Mouse (Mus musculus) CD4-positive, CD25-positive, alpha-beta regulatory T cell, adult 4 months (primary cell): ENCODE measurements around the gene 4930544D05Rik. TPM values are rescaled to one million over a fixed set of nuclear protein-coding genes. Genes with fewer than 3 reads are reported as not detected.
"Not testable (repeated sequence)": the region's sequence is repeated elsewhere in the genome, so short reads cannot be mapped to it uniquely, and the experiment has no call there.

Experiments used
- ATAC-seq: one replicate; pipeline ENCODE4 v1.8.0; 2017
- polyA plus RNA-seq, 2 experiments: library from polyadenylated mRNA; unstranded; fragments of 100-300 nt; shearing (Covaris generic); gene quantifications; one replicate each; pipeline ENCODE4 v1.2.1; 2017

4930544D05Rik gene
- polyA plus RNA-seq, result under 1 TPM in 1 of 2 experiments, not detected in 1; 0.71 TPM

DNA sequence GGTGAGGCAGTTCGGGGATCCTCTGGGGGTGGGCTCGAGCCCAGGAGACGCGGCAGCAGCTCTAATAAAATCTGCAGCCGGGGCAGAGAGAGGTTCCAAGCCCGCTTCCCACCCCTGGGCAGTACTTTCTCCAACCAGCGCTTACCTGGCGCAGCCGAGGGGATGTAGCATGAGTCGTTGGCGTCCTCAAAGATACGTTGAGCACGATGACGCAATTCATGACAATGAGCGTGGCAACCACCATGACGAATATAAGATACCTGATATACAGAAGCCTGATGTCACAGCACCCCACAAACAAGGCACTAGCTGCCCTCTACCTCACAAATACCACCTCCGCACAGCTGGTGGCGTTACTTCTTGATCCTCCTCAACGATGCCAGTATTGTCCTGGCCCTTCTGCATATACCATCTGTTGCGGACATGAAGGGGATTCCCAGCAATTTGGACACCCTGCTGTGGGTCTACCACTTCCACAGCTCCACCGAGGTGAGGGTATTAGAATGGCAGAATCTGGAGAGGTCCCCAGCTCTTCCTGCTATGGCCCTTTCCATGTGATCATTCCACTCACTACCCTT is at the start of gene 4930544D05Rik:
4930544D05Rik (plus strand) TSS at position 333 of the 578 bp plus-strand sequence.
- ATAC-seq, result peak; percentile 72

GRCm38 (mm10) chr11:70566586-70566985 is 49.1 kb upstream of the 4930544D05Rik start:
- no peak for ATAC-seq

DNA sequence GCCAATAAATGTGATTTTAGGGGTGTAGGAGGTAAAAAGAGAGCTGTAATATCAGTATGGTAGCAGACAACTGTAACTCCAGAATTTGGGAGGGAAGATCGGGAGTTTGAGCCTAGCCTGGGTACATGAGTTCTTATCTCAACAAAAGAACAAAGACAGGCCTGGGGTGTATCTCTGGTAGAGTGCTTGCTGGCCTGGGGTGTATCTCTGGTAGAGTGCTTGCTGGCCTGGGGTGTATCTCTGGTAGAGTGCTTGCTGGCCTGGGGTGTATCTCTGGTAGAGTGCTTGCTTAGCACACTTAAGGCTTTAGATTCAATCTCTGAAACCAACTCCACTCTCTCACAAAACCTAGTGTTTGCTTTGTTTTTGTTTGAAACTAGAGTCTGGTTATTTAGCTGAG is 45.0 kb upstream of the 4930544D05Rik start:
- ATAC-seq, result not testable (repeated sequence)

DNA sequence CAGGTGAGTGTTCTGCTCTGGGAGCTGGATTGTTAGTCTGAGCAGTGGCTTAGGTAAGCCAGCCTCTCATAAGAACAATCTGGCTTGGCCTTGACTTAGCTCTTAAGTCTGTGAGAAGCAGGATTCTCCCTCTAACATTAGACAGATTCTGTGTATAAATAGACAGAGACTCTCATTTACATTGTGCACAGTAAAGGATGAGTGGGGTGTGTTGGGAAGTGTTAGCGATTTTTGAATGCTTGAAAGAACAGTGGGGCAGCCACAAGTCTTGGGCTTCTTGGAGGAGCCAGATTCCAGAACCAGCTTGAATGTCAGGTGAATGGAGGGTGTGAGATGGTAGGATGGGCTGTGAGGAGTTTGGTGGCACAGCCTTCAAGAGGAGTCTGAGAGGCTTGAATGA is 44.0 kb upstream of the 4930544D05Rik start:
- no peak for ATAC-seq

DNA sequence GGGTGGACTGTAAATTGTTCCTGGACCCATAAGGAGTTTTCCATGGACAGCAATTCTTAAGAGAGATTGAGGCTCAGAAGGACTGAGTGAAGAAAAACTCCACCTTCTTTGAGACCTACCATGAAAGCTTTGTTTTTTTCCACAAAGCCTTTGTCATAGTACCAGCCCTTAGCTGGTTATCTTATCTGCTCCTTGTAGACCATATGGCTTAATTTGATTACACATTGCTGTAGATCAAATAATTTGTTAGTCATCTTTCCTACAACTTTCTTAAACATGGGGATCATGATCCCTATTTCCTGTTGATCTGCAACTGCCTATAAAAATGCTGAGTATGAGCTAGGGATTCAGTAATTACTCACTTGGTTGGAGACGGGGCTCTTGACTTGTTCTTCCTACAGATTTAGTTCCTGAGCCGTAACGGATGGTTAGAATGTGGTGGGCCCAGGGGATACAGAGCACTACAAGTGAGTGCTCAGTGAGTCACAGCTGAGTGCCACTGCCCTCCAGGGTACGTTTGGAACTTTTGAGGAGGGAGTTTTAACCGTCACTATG is 43.2 kb upstream of the 4930544D05Rik start:
- no peak for ATAC-seq

DNA sequence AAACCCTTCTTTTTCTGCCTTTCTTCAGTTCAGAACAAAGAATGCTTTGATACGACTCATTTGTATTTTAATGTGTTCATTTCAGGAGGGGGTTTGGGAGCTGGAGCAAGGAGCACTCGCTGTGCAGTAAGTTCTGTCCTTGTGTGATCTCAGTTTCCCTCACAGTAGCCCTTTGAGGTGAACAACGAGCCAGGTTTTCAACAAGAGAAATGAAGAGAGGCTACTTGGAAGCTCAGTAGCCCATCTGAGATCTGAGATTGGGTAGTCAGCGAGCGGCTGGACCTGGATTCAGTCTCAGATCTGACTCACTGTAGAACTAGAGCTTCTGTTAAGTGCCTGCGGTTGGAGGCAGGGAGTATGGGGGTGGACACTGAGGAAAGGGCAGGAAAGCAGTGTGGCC is 41.8 kb upstream of the 4930544D05Rik start:
- ATAC-seq, result no peak

GRCm38 (mm10) chr11:70577201-70577600 is 38.4 kb upstream of the 4930544D05Rik start:
- no peak for ATAC-seq

DNA sequence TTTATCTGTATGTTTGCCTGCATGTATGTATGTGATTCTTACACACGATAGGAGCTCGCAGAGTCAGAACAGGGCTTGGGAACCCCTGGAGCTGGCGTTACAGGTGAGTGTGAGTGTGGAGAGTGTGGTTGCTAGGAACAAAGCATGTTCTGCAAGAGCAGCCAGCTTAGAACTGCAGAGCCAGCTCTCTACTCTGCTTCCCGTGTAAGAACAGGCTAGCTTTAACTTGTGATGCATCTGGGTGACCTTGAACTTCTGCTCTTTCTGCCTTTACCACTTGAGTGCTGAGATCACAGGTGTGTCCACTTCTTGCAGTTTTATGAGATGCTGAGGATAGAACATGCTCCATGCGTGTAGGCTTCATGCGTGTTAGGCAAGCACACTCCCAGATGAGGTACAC is 36.7 kb upstream of the 4930544D05Rik start:
- ATAC-seq, result no peak

DNA sequence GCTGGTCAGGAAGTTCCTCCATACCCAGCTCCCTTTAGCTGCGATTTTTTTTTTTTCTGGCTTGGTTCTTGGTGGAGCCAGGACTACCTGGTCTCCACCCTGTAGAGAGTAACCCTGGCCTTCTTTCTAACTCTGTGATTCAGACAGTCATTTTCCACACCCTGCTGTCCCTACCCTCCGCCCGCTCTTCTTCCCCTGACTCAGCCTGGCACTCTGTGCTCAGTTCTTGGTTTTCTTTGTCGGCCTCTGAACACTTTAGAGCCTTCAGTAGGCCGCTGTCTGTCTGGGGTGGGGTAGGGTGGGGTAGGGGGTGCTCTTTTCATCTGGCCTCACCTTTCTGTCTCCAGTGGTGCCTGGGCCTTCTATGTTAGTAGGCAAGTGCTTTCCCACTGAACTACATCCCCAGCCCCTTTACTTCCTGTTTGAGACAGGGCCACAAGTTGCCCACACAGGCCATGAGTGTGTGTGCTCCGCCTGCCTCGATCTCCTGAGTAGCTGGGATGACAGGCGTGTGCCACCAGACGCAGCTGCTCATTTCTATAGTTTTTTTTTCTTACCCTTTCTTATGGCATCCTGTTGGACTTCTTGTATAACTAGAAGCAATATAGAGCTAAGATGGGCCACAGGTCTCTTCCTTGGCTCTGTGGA is 35.8 kb upstream of the 4930544D05Rik start:
- peak; percentile 50 for ATAC-seq

DNA sequence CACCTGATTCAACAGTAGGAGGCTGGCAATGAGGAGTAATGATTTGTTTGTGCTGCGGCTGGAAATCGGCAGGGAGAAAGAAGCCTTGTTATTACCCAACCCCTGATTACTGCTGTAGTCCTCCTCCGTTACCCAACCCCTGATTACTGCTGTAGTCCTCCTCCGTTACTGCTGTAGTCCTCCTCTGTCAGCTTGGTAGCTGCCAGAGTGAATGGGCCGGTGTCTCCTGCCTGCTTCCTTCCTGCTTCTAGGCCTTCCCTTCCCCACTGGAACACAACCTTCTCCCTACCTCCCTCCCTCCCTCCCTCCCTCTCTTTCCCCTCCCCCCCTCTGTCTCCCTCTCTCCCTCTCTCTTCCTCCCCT is 35.3 kb upstream of the 4930544D05Rik start:
- no peak for ATAC-seq

DNA sequence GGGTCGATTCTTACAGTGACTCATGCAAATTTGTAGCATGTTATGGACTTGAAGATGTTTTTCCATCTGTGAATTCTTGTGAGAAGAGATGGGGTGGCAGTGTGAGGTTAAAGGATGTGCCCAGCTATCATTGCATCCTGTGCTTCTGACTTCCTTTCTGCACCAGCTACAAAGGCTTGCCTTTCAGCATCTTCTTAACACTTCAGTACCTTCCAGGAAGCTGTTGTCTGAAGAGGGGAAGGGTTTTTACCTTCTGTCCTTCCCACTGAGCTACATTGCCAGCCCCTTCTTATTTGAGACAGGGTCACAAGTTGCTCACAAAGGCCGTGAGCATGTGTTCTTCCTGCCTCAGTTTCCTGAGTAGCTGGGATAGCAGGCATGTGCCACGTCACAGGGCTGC is 34.7 kb upstream of the 4930544D05Rik start:
- ATAC-seq, result peak; percentile 93

DNA sequence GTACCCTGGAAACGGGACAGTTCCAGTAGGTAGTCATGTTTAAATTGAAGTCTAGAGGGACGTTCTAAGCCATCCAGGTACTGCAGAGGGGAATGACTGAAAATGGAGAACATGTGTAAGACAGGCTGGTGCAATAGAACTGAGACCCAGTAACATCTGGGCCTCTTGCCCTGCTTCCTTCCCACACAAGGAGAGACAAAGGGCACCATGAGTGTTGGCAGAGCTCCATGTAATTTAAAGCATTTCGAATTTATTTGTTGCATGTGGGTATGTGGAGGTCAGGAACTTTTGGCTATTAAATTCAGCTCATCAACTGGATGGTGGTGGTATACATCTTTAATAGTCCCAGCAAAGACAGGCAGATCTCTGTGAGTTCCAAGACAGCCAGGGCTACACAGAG is 33.5 kb upstream of the 4930544D05Rik start:
- no peak for ATAC-seq

- no peak for ATAC-seq
Observed at GRCm38 (mm10) chr11:70583022-70583714, 32.5 kb upstream of the 4930544D05Rik start.

DNA sequence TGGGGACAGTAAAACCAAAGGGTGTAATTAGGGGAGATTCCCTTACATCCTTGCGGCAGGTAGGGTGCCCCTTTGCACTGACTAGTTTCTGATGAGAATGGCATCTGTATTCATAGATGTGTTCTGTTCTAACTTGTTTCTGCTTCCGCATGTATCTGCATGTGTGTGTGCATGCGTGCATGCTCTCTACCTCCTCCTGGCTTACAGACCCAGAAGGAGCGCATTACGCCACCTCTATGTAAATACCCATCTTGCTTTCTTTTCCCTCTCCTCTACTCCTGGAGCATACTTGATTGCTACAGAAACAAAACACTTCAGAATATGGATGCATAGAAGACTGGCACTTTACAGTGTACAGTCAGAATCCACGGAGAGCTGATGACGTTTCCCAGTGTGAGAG is 31.9 kb upstream of the 4930544D05Rik start:
- ATAC-seq, result no peak

DNA sequence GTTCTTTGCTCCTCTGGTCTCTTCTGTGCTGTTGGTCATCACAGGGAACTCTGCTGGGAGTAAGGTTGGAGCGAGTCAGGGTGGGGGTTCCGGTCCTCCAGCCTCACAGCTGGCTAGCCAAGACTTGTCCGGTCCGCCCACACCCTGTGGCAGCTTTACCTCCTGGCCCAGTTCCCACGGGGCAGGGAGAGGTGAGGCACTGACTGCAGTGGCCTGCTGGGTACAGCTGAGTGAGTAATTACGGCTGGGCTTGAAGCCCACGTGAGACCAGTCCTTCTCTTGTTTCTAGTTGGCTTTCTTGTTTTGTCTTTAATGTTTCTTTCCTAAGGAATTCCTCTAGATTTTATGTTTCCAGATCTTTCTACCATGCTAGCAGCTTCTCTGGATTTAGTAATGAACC is 30.2 kb upstream of the 4930544D05Rik start:
- ATAC-seq, result no peak

GRCm38 (mm10) chr11:70586261-70586660 is 29.4 kb upstream of the 4930544D05Rik start:
- ATAC-seq, result no peak

GRCm38 (mm10) chr11:70586954-70587353 is 28.7 kb upstream of the 4930544D05Rik start:
- ATAC-seq, result no peak

GRCm38 (mm10) chr11:70591733-70592132 is 23.9 kb upstream of the 4930544D05Rik start:
- ATAC-seq, result no peak

DNA sequence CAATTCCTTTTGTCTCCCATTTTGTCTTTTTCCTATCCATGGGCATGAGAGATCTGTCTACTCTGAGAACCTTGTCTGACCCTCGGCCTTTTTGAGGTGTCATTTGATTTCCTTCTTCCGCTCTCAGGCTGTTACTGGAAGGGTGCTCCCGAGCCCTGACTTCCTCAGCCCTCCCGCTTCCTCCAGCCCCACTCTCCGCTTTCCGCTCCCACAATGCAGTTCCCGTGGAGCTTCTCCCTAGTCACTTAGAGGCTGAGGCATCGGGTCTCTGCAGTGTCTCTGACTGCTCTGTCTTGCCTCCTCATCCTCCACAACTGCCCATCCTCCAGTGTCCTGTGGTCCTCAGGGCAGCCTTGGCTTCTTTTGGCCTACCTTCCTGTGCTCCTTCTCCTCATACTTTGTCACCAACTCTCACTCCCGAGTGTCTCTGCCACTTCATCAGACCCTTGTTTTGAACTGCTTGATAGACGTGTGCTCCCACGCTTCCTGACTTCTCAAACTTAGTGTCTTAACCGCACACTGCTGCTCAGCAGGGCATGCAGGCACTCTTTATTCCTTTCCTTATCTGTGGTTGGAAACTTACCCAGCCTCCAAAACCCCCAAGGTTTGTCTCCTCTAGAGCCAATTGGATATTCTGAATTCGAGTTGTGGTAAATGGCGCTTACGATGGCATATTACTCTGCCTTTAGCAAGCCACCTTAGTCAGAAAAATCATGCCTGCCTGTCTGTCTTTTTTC is 21.2 kb upstream of the 4930544D05Rik start:
- peak; percentile 74 for ATAC-seq

DNA sequence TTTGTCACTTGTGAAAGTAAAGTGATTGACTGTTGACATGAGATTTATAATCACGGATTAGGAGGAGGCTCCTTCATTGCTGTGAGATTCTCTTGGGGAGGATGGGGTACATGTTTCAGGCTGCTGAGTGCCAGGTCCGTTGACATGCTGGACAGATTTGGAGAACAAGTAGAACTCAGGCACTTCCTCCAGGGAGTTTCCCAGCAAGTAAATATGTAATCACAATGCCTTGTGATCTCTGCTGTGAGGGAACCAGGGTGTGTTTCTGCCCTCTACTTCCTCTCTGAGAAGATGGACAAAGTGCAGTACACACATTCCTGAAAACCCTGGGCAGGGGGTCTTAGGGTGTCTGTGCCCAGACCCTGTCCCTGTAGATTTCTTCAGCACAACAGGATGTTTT is 20.0 kb upstream of the 4930544D05Rik start:
- peak; percentile 47 for ATAC-seq

GRCm38 (mm10) chr11:70596094-70596493 is 19.6 kb upstream of the 4930544D05Rik start:
- no peak for ATAC-seq

DNA sequence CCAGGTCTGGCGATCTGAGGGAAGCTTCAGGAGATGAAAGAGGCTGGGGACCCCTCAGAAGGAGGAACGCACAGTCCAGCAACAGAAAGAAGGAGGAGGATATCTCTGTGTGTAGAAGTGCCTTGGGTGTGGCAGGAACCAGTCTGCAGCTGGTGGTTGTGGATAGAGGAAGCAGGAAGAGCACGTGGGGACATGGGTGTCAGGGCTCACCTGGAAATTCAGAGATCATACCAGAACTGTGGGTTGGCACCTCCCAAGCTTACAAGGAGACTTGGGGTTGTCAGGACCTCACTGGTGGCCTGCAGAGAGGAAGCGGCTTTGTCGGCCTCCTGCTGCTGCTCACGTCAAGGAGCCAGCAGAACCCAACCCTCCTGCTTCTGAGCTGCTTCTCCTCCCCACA is 18.3 kb upstream of the 4930544D05Rik start:
- peak; percentile 35 for ATAC-seq

DNA sequence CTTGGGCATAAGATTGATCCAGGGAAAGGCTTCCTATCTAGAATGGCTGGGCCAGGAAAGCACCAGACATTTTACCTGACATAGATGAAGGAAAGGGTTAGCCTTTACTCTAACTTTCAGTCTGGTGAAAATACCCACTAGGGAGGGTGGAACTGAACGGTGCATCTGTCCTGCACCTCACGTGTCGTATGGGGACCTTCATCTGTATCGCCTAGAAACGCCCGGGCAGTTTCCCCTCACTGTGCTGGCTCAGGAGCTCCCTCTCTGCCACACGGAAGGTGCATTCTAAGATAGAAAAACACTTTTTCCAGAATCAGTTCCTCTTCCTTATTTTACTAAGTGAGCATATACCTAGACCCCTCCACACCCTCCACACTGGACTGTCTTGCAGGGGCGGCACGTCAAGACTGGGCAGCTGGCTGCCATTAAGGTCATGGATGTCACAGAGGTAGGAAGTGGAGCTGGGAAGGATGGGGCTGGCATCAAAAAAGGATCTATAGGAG is 17.1 kb upstream of the 4930544D05Rik start:
- no peak for ATAC-seq
